ENCODE assay signal across 9 mouse cellular contexts in the genomic region with DNA sequence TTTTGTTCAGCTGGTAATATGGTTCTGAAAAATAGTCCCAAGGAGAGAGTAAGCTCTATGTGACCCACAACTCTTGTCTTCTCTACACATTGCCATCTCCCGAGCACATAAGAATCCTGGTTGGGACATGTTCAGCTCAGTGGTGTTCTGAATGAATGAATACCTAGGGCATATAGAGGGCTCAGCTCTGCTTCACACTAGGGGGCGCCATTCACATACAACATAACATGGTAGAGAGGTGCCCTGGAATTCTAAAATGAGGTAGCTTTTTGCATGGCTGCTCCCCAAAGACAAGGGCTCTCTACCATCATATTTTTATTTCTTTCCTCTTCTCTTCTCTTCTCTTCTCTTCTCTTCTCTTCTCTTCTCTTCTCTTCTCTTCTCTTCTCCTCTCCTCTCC. TPM values are rescaled to one million over a fixed set of nuclear protein-coding genes. Genes with fewer than 3 reads are reported as not detected.
DNase-seq lines count a peak whose midpoint lies in the region; ATAC-seq and TF ChIP-seq lines count a peak whose summit lies in the region.
"Had no signal": no experiment of that assay in that cellular context is flagged by ENCODE, and none has a peak within 500 bp of the region (broad histone marks: within the 10 kb centered on the region; RNA-seq: fewer than 3 reads in every experiment).

No protein-coding gene starts in this region.

- DNase-seq in CD4-positive helper T cell, adult 2 months (ENCODE audit: low read depth, low spot score), result peak; percentile 49
- DNase-seq in WW6 (ENCODE audit: low read depth, low spot score), result peak; percentile 18
- peak; percentile 23 to 64 for DNase-seq in gastrocnemius, postnatal 4 days (ENCODE audit: low spot score in 2 of 2)
- DNase-seq in kidney, postnatal 25 days, result peak; percentile 49 to 72
- DNase-seq in lung, adult 2 months, result peak; percentile 38
- peak; percentile 75 for DNase-seq in right cerebral cortex, adult 18-20 months

- H3K4me3 ChIP-seq in cortical plate, adult 2 months (ENCODE audit: insufficient read depth, low read length), result no peak overlapping the region
- H3K4me3 ChIP-seq in lung, adult 2 months (replicated peaks; ENCODE audit: extremely low read depth, low read depth, low read length), result no peak overlapping the region
- H3K4me3 ChIP-seq: stomach, embryonic 15.5 days had no signal

- no peak for TF ChIP-seq POLR2A in cortical plate, adult 2 months (IDR thresholded peaks at IDR 0.05; ENCODE audit: extremely low read depth, insufficient read depth, low read length)
- TF ChIP-seq POLR2A in lung, adult 2 months (IDR thresholded peaks at IDR 0.05; ENCODE audit: borderline replicate concordance, extremely low read depth, low read depth, low read length), result no peak

- TF ChIP-seq CTCF in cortical plate, adult 2 months (IDR thresholded peaks at IDR 0.05; ENCODE audit: extremely low read depth, insufficient read depth, low read length), result peak; percentile 76
- TF ChIP-seq CTCF in lung, adult 2 months (IDR thresholded peaks at IDR 0.05; ENCODE audit: insufficient read depth, low read length), result peak; percentile 41

- H3K4me1 ChIP-seq in cortical plate, adult 2 months (ENCODE audit: control insufficient read depth, insufficient read depth, low read length), result no peaks in the 10 kb centered on the region
- no peaks in the 10 kb centered on the region for H3K4me1 ChIP-seq in lung, adult 2 months (ENCODE audit: control insufficient read depth, insufficient read depth, low read length)
- H3K4me1 ChIP-seq: stomach, embryonic 15.5 days had no signal

- no peak; the same call in 1 of the 2 replicates for ATAC-seq in erythroid progenitor cell, adult 5-6 weeks (replicated peaks; ENCODE audit: low FRiP score, poor library complexity, severe bottlenecking)

- 45% methylated on average over 2 of the region's 2 CpGs for WGBS in lung, adult 2 months

- H3K27ac ChIP-seq in cortical plate, adult 2 months (ENCODE audit: insufficient read depth, low read length), result no peak overlapping the region
- H3K27ac ChIP-seq: stomach, embryonic 15.5 days had no signal

RNA-seq across cellular contexts. Expression of a gene that starts 2.2 kb away (rescaled TPM):
- 30.8 and 33.8 TPM in 2 replicates for polyA plus RNA-seq in cortical plate, adult 2 months (2012; rRNA removed)
- 1 to 10 TPM; 2.0 to 2.6 TPM for total RNA-seq in gastrocnemius, postnatal 4 days (2021)
- polyA plus RNA-seq in lung, adult 2 months (2012; rRNA removed), result 0.12 and 0.98 TPM in 2 replicates
- total RNA-seq in erythroid progenitor cell, adult 5-6 weeks (2015; ENCODE audit: low replicate concordance), result 1.1 and 3.4 TPM in 2 replicates
- 2.3 and 3.7 TPM in 2 replicates for total RNA-seq in erythroid progenitor cell, adult 5-6 weeks (2017; ENCODE audit: low replicate concordance)

Comparison
In these comparisons a context has a peak if more than half of its experiments do, and no peak if none do; other contexts are left out.
1. DNase-seq: peak in every context shown above with its lines; median percentile 75 in right cerebral cortex, adult 18-20 months; 60 in kidney, postnatal 25 days; 49 in CD4-positive helper T cell, adult 2 months; 44 in gastrocnemius, postnatal 4 days; 38 in lung, adult 2 months; 18 in WW6.